Mouse (Mus musculus) embryonic fibroblast, embryonic 13.5 days (primary cell): ENCODE measurements around the gene Spryd4. TPM values are rescaled to one million over a fixed set of nuclear protein-coding genes. Genes with fewer than 3 reads are reported as not detected.
A peak's percentile ranks its signal among the peaks of the same experiment; 100 is the strongest.
"Not testable (repeated sequence)": the region's sequence is repeated elsewhere in the genome, so short reads cannot be mapped to it uniquely, and the experiment has no call there.

Experiments
- H3K27ac ChIP-seq: 2 replicates; pipeline ENCODE4 v1.5.1; 2012; ENCODE audit warnings: low read length, control low read depth, inconsistent platforms; ENCODE audit not compliant: insufficient read depth
- H3K4me1 ChIP-seq: 2 replicates; pipeline ENCODE4 v1.6.1; 2011; ENCODE audit warnings: low read length; ENCODE audit not compliant: control insufficient read depth, insufficient read depth
- H3K4me3 ChIP-seq: 2 replicates; pipeline ENCODE4 v1.5.1; 2011; ENCODE audit warnings: mild to moderate bottlenecking, control low read depth, low read length; ENCODE audit not compliant: insufficient read depth
- CTCF ChIP-seq: IDR thresholded peaks from 2 replicates; pipeline ENCODE4 v1.5.1; 2011; ENCODE audit warnings: mild to moderate bottlenecking, control low read depth, low read length, moderate library complexity, borderline replicate concordance; ENCODE audit not compliant: insufficient read depth
- POLR2A ChIP-seq: IDR thresholded peaks from 2 replicates; pipeline ENCODE4 v1.6.1; 2011; ENCODE audit warnings: low read depth, mild to moderate bottlenecking, control low read depth, low read length, moderate library complexity
- polyA plus RNA-seq: library from polyadenylated mRNA; stranded (reverse); fragments of >200 nt; gene quantifications from 2 replicates; pipeline ENCODE4 v1.2.4, GENCODE M21; 2011; ENCODE audit warnings: low read depth; ENCODE audit not compliant: missing spikeins, insufficient read length

The Spryd4 gene
- polyA plus RNA-seq, 1 experiment = 14.5 TPM

DNA sequence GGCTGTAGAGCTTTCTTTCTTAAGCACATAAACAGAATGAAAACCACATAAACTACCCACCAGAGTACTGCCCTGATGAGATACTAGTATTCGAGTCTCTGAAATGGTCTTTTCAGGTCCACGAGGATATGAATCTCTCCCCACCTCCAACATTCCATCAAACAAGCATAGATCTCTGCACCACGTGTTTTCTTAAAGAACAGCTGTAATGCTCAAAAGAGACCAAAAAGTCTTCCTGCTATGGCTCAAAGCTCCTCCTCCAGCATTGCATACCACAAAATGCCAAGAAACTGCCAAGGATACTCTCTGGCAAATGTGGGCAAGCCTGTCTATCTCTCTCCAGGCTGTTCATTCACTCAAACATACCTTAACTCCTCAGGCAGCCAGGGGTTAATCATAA lies 36.3 kb downstream of the Spryd4 start:
- H3K4me1 ChIP-seq = peaks cover 8% of the 10 kb centered on the region
- peak overlapping the region; percentile 97 for H3K27ac ChIP-seq
- H3K4me3 ChIP-seq = peak overlapping the region; percentile 81
- TF ChIP-seq POLR2A (no peak), CTCF (no peak)

DNA sequence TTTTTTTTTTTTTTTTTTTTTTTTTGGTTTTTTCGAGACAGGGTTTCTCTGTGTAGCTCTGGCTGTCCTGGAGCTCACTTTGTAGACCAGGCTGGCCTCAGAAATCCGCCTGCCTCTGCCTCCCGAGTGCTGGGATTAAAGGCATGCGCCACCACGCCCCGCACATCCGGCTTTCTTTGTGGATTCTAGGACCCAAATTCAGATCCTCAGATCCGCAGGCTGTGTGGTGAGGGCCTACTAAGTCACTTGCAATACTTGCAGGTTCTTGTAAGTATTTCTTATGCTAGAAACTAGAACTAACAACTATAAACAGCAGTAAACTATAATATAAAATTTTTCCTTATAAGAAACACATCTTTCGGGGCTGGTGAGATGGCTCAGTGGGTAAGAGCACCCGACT lies 40.3 kb downstream of the Spryd4 start:
- H3K4me3 ChIP-seq, H3K27ac ChIP-seq: not testable (repeated sequence)
- peaks cover 11% of the 10 kb centered on the region for H3K4me1 ChIP-seq

GRCm38 (mm10) chr10:128167091-128167490 lies 44.5 kb downstream of the Spryd4 start:
- TF ChIP-seq POLR2A = no peak
- TF ChIP-seq CTCF = no peak
- Histone ChIP-seq H3K4me3 (no peak overlapping the region), H3K27ac (peak overlapping the region; percentile 10; the same call in 1 of the 2 replicates), H3K4me1 (peaks cover 7% of the 10 kb centered on the region)

DNA sequence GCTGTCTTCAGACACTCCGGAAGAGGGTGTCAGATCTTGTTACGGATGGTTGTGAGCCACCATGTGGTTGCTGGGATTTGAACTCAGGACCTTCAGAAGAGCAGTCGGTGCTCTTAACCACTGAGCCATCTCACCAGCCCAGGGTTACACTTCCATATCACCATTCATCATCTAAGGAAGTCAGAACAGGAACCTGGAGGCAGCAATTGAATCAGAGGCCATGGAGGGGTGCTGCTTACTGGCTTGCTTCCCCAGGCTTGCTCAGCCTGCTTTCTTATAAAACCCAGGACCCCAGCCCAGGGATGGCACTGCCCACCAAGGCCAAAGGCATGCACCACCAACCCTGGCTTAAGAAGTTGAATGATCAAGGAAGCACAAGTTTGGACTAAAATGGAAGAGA lies 45.9 kb downstream of the Spryd4 start:
- not testable (repeated sequence) for H3K4me1 ChIP-seq, H3K27ac ChIP-seq

More for the DNA sequence above, 45.9 kb downstream of the Spryd4 start:
- not testable (repeated sequence) for H3K4me3 ChIP-seq

Other genes starting within 250 kb of the Spryd4 start
- gene Hsd17b6, start 204.2 kb downstream of the Spryd4 start, polyA plus RNA-seq = not detected in 2 replicates
- 21.8 and 30.9 TPM in 2 replicates for gene Prim1, start 196.6 kb downstream of the Spryd4 start, polyA plus RNA-seq
- gene Naca, start 176.2 kb downstream of the Spryd4 start, polyA plus RNA-seq = 887 and 940 TPM in 2 replicates
- gene Ptges3, start 152.9 kb downstream of the Spryd4 start, polyA plus RNA-seq = 270 and 308 TPM in 2 replicates
- 979 and 1,112 TPM in 2 replicates for gene Atp5b, start 128.5 kb downstream of the Spryd4 start, polyA plus RNA-seq
- 32.4 and 36.8 TPM in 2 replicates for gene Baz2a, start 120.2 kb downstream of the Spryd4 start, polyA plus RNA-seq
- gene Rbms2, start 31.5 kb downstream of the Spryd4 start, polyA plus RNA-seq = 167 and 198 TPM in 2 replicates
- 1.1 and 1.2 TPM in 2 replicates for gene Gls2, start 17.4 kb downstream of the Spryd4 start, polyA plus RNA-seq
- gene Mip, start 14.0 kb upstream of the Spryd4 start, polyA plus RNA-seq = not detected in 2 replicates
- 9.7 and 18.9 TPM in 2 replicates for gene Timeless, start 20.3 kb upstream of the Spryd4 start, polyA plus RNA-seq
- 0.30 TPM in 1 of 2 replicates, not detected in the other for gene Apon, start 42.3 kb upstream of the Spryd4 start, polyA plus RNA-seq
- not detected in 2 replicates for gene Apof, start 56.9 kb upstream of the Spryd4 start, polyA plus RNA-seq
- 34.5 and 35.0 TPM in 2 replicates for gene Stat2, start 58.8 kb upstream of the Spryd4 start, polyA plus RNA-seq
- gene Il23a, start 86.9 kb upstream of the Spryd4 start, polyA plus RNA-seq = 0.42 TPM in 1 of 2 replicates, not detected in the other
- 10.2 and 14.2 TPM in 2 replicates for gene Pan2, start 91.5 kb upstream of the Spryd4 start, polyA plus RNA-seq
- gene Cnpy2, start 110.7 kb upstream of the Spryd4 start, polyA plus RNA-seq = 121 and 145 TPM in 2 replicates
- 204 and 207 TPM in 2 replicates for gene Cs, start 125.9 kb upstream of the Spryd4 start, polyA plus RNA-seq
- 20.5 and 24.6 TPM in 2 replicates for gene Coq10a, start 157.2 kb upstream of the Spryd4 start, polyA plus RNA-seq
- 59.1 and 63.1 TPM in 2 replicates for gene Ankrd52, start 165.3 kb upstream of the Spryd4 start, polyA plus RNA-seq
- not detected in 2 replicates for gene Slc39a5, start 189.4 kb upstream of the Spryd4 start, polyA plus RNA-seq
- gene Nabp2, start 199.7 kb upstream of the Spryd4 start, polyA plus RNA-seq = 42.0 and 44.9 TPM in 2 replicates
- 42.1 and 45.6 TPM in 2 replicates for gene Rnf41, start 199.8 kb upstream of the Spryd4 start, polyA plus RNA-seq
- gene Smarcc2, start 247.4 kb upstream of the Spryd4 start, polyA plus RNA-seq = 100 and 117 TPM in 2 replicates